Mouse (Mus musculus) layer of hippocampus, adult 18-20 months (tissue): ENCODE results near the gene Nrap. TPM values are rescaled to one million over a fixed set of nuclear protein-coding genes. Genes with fewer than 3 reads are reported as not detected.

Source experiments
- DNase-seq, 2 experiments: peaks; one replicate each; pipeline ENCODE4 v3.0.0; 2022; ENCODE audit warnings: low spot score in 2 of 2
- total RNA-seq, 2 experiments: library from RNA; stranded (reverse); gene quantifications; 2 replicates each; pipeline ENCODE4 v1.2.3; 2021

Nrap gene
- total RNA-seq, 2 experiments from 2014 or later, result 0.23 to 0.35 TPM

GRCm38 (mm10) chr19:56316531-56316930, 73.3 kb downstream of the Nrap start:
- DNase-seq, result no peak

DNA sequence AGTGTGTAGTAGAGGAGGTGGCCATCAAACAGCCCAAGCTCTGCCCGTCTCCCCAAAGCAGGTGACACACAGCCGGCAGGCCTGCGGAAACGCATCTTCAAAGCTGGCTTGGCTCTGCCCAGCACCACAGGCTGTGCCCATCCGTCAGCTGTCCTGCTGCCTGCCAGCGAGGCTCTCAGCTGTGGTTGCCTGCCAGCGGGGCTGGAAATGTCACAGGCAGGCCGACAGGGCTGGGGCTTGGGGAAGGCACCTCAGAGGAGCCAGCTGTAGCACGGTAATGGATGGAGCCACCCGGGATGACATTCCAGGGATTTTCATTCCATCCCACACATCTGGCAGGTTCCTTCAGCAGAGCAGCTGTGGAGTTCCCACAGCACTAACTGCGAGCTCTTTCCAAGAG, 89.0 kb downstream of the Nrap start:
- DNase-seq, result peak; percentile 4 to 10

DNA sequence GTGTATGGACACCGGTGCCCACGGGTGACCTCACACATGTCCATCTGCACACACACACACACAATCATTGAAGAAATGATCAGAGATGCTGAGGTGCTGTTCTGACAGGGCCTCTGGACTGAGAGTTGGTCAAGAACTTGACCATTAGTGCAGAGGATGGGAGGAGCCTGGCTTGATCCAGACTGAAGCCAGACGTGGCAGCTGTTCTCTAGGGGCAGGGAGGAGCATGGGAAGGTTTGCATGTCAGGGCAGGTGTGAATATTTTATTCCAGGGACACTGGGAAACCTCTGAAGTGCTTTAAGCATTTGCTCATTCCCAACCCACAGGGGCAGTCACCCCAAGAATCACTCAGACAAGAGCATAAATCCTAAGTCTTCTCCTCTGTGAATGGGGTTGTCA, 92.6 kb downstream of the Nrap start:
- DNase-seq, result no peak

- no peak for DNase-seq
These were observed 93.2 kb downstream of the Nrap start for GRCm38 (mm10) chr19:56296668-56297067.

GRCm38 (mm10) chr19:56294654-56295399, 95.0 kb downstream of the Nrap start:
- peak; percentile 54 to 82 for DNase-seq

DNA sequence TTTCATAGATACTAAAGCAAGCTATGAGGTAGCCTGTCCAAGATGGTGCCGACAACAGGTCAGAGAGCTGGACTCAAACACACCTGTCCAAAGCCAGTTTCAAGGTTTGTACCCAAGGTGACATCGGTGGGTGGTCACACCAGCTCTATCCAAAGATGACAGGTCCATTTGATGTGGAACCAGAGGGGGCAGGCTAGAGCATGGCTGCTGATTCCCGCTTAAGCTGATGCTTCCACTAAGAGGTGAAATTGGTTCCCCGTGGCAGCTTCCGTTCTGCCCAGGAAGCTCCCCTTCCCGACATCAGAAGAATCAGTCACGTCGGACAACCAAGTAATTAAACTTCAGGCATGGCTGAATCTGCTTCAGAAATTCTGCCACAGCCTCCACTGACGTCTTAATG, 97.5 kb downstream of the Nrap start:
- no peak for DNase-seq

DNA sequence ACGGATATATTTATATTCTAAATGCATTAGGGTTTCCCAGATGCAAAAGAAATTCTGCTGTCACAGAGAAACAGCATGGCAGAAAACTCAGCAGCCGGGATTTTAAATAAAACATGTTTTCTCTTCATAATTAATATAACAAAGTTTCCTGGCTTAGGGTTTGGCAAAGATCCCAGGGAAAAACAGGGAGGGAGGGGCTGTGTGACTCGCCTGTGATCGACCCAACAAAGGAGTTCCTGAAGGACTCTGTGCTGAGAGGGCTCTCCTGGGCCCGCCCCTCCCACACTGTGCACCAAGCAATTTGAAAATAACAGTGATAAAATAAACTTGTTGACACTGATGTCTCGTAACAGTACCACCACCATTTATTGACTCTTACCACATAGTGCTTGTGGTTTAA, 97.9 kb downstream of the Nrap start:
- peak in 1 of 2 experiments; percentile 11 for DNase-seq

DNA sequence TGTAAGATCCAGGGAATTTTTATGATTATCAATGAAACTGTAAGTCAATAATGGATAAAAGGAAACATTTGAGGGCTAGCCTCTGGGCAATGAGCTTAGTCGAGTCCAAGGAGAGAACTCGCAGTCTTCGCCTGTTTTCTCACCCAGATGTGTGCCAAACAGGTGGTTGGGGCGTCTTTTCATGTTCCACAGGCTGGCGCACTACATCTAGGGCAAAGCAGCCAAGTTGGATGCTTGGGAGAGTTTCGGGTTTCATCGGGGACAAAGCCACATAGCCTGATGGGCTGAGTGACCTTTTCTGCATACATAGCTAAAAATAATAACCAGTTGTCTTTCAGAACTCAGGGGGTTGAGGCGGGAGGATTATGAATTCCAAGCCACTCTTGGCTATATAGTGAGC, 100.2 kb downstream of the Nrap start:
- no peak for DNase-seq

- no peak for DNase-seq
These were observed 101.4 kb downstream of the Nrap start for GRCm38 (mm10) chr19:56288436-56288835.

GRCm38 (mm10) chr19:56287580-56288367, 102.1 kb downstream of the Nrap start:
- no peak for DNase-seq

DNA sequence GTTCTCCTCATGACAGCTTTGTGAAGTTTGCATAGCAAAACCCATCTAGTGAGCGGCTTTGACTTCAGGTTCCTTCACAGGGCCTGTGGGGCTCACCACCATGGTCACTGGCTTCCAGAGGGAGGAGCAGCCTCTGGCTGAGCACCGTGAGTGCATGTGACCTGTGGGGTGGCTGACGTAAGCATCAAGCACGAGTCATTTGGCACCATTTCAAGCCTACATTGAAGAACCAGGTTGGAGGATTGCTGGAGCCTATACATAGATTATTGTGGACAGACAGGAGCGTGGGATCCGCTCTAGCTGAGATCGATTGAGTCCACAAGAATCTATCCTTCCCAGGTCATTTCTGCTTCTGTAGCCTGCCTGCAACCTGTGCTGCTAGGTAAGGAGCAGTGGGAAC, 103.0 kb downstream of the Nrap start, which contains the start of gene Habp2:
Gene Habp2 (plus strand): TSS at position 272 of the 400 bp plus-strand sequence.
- DNase-seq, result no peak

DNA sequence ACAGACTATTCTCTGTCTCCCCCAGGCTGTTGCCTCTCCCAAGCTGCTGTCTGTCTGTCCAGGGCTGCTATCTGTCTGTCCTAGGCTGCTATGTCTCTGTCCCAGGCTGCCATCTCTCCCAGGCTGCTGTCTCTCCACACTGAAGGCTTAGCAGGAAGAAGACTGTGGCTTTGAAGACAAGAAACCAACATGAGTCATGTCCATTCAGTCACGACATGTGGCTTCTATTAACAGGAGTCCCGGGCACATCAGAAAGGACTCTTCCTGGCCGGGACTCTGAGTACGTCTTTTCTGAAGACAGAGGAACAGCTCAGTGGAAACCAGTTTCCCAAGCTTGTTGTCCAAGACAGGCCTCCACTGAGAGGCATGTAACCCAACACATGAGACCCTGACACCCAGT, 104.6 kb downstream of the Nrap start:
- no peak for DNase-seq

DNA sequence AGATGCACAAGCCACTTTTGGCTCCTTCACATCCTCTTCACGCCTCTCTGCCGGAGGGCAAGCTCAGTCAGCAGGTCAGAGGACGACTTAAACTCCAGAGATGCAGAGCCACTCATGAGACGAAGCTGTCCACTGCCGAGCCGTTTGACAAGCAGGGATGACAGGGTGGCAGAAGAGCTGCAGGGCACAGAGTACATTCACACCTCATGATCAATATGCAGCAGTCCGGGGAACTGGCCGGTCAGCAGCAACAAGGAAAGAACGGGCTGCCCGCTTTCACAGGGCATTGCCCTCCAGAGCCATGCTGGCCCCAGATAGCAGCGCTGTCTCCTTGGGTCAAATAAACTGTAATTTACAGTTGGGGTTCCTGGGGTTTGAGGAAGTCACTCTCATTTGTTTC, 111.5 kb downstream of the Nrap start:
- no peak for DNase-seq

- DNase-seq, result no peak
These were observed 111.9 kb downstream of the Nrap start for GRCm38 (mm10) chr19:56277951-56278350.

DNA sequence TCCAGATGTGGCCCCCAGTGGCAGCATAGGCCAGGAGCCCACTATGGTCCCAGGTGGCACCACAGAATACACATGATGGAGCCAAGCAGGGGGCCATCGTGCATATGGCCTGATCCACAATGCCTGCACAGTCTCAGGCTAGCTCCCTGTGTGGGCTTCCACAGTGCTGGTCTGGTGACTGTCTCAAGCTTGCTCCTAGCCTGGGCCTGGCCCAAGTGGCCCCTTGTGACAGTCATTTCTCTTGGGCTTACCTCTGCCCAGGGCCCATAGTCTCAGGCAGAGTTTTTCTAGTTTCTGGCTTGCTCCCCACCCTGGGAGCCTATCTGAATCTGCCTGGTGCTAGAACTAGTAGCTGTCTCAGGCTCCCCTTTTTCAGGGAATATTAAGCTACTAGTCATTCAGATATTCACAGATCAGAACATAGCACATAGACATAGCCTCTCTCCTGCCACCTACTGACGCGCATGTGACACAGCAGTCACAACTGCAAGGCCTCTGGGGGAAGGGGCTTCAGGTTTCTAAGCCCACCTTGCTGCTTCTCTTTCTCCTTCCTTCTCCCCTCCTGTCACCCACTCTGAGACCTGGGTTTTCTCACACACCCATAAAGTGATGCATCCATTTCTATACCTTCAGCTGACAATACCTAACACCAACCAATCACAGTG, 112.6 kb downstream of the Nrap start:
- no peak for DNase-seq

DNA sequence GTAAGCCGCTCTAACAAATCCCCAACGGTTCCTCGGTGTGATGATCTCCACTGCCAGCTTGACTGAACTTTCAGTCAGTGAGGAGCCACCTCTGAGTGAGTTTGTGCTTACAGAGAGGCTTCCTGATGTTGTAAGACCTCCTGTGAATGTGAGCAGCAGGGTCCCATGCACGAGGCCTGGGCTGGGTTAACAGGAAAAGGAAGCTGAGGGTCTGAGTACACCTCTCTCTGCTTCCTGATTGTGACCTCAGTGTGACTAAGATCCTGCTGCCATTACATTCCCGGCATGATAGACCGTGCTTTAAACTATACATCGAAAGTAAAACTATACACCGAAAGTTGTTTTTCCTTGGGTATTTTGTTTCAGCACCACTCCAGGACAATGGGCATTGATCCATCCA, 117.8 kb downstream of the Nrap start:
- DNase-seq, result no peak

Other genes with a start within 250 kb of the Nrap start
- not detected for gene Habp2, start 102.9 kb downstream of the Nrap start, total RNA-seq
- gene Casp7, start 7.1 kb upstream of the Nrap start, total RNA-seq, result 1 to 10 TPM; 2.1 to 2.3 TPM
- gene Plekhs1, start 71.6 kb upstream of the Nrap start, total RNA-seq, result under 1 TPM; 0.17 to 0.18 TPM
- gene Dclre1a, start 158.2 kb upstream of the Nrap start, total RNA-seq, result 1 to 10 TPM; 6.6 to 7.3 TPM
- gene Nhlrc2, start 158.2 kb upstream of the Nrap start, total RNA-seq, result 10 to 100 TPM; 12.7 to 13.3 TPM